Mouse (Mus musculus): ENCODE measurements around the gene Pgap3.
A peak's percentile ranks its signal among the peaks of the same experiment; 100 is the strongest.

Pgap3 gene

GRCm38 (mm10) chr11:98412273-98412796 is 12.0 kb upstream of the Pgap3 start, which contains the start of gene Erbb2:
TSS of gene Erbb2 (plus strand) at chr11:98412470.
- DNase-seq (ENCODE audit: low read depth, low spot score) = peak; percentile 89

GRCm38 (mm10) chr11:98409341-98409822 is 9.1 kb upstream of the Pgap3 start:
- DNase-seq (ENCODE audit: low read depth, low spot score) = peak; percentile 61

GRCm38 (mm10) chr11:98408872-98409271 is 8.6 kb upstream of the Pgap3 start:
- no peak for DNase-seq (ENCODE audit: low read depth, low spot score)

GRCm38 (mm10) chr11:98406621-98407020 is 6.3 kb upstream of the Pgap3 start:
- no peak for DNase-seq (ENCODE audit: low read depth, low spot score)

- no peak for DNase-seq (ENCODE audit: low read depth, low spot score)
These were observed 526 bp upstream of the Pgap3 start for GRCm38 (mm10) chr11:98400816-98401215.

- no peak for DNase-seq (ENCODE audit: low read depth, low spot score)
These were observed 2.3 kb downstream of the Pgap3 start for GRCm38 (mm10) chr11:98397946-98398345.

- no peak for DNase-seq (ENCODE audit: low read depth, low spot score)
These were observed 5.2 kb downstream of the Pgap3 start for GRCm38 (mm10) chr11:98395041-98395440.

- no peak for DNase-seq (ENCODE audit: low read depth, low spot score)
These were observed 6.0 kb downstream of the Pgap3 start for GRCm38 (mm10) chr11:98394301-98394700.

- DNase-seq (ENCODE audit: low read depth, low spot score) = no peak
These were observed 7.0 kb downstream of the Pgap3 start for GRCm38 (mm10) chr11:98393317-98393716.

- DNase-seq (ENCODE audit: low read depth, low spot score) = no peak
These were observed 7.6 kb downstream of the Pgap3 start for GRCm38 (mm10) chr11:98392645-98393044.

- DNase-seq (ENCODE audit: low read depth, low spot score) = no peak
These were observed 8.3 kb downstream of the Pgap3 start for GRCm38 (mm10) chr11:98392034-98392433.

GRCm38 (mm10) chr11:98390141-98390540 is 10.1 kb downstream of the Pgap3 start:
- DNase-seq (ENCODE audit: low read depth, low spot score) = no peak

GRCm38 (mm10) chr11:98389221-98389780 is 11.0 kb downstream of the Pgap3 start:
- DNase-seq (ENCODE audit: low read depth, low spot score) = peak; percentile 60

GRCm38 (mm10) chr11:98388282-98388681 is 12.0 kb downstream of the Pgap3 start:
- DNase-seq (ENCODE audit: low read depth, low spot score) = no peak

- DNase-seq (ENCODE audit: low read depth, low spot score) = no peak
These were observed 13.2 kb downstream of the Pgap3 start for GRCm38 (mm10) chr11:98387056-98387577.

GRCm38 (mm10) chr11:98386596-98386995 is 13.7 kb downstream of the Pgap3 start:
- DNase-seq (ENCODE audit: low read depth, low spot score) = peak; percentile 35

GRCm38 (mm10) chr11:98385638-98386585 is 14.4 kb downstream of the Pgap3 start, which contains the start of gene Pnmt:
TSS of gene Pnmt (plus strand) at chr11:98386450.
- DNase-seq (ENCODE audit: low read depth, low spot score) = no peak

- DNase-seq (ENCODE audit: low read depth, low spot score) = no peak
These were observed 15.3 kb downstream of the Pgap3 start for GRCm38 (mm10) chr11:98384721-98385637.

- no peak for DNase-seq (ENCODE audit: low read depth, low spot score)
These were observed 16.1 kb downstream of the Pgap3 start for GRCm38 (mm10) chr11:98384216-98384615.

- no peak for DNase-seq (ENCODE audit: low read depth, low spot score)
These were observed 16.8 kb downstream of the Pgap3 start, which contains the start of gene Tcap for GRCm38 (mm10) chr11:98383261-98384030. TSS of gene Tcap (plus strand) at chr11:98383811.

Data from R1 (cell line).